Mouse (Mus musculus) adipose tissue, adult 10 weeks (tissue): Measurements from ENCODE around the gene Mageb1. TPM values are rescaled to one million over a fixed set of nuclear protein-coding genes. Genes with fewer than 3 reads are reported as not detected.

Source experiments
- polyA plus RNA-seq: library from polyadenylated mRNA; stranded (reverse); fragments of 350-450 nt; fragmentation: Illumina TruSeq; extraction: RNeasy Lipid Tissue Mini Kit (QIAGEN cat#74804); gene quantifications from one replicate; pipeline ENCODE4 v1.2.3, GENCODE M21; 2014; ENCODE audit warnings: low read depth, low replicate concordance

The Mageb1 gene
- polyA plus RNA-seq = not detected

GRCm38 (mm10) chrX:92016233-92016632 lies at the start of gene Mageb1:
TSS of gene Mageb1 (minus strand) at chrX:92016333.

Other genes starting within 250 kb of the Mageb1 start
- 0.25 TPM for gene Mageb5, start 233.3 kb downstream of the Mageb1 start, polyA plus RNA-seq